Mouse (Mus musculus) kidney, postnatal 36 days (tissue): Measurements from ENCODE around the gene Irgm1.
"Not testable (repeated sequence)": the region's sequence is repeated elsewhere in the genome, so short reads cannot be mapped to it uniquely, and the experiment has no call there.

Source experiments
- DNase-seq, 2 experiments: peaks; one replicate each; pipeline ENCODE4 v3.0.0; 2021 to 2022; ENCODE audit warnings: mixed read lengths in 2 of 2

Irgm1 gene

GRCm38 (mm10) chr11:48853474-48854180 is 17.9 kb downstream of the Irgm1 start:
- peak; percentile 89 for DNase-seq

- no peak for DNase-seq
These were observed 18.6 kb downstream of the Irgm1 start for GRCm38 (mm10) chr11:48852624-48853473.

- DNase-seq = no peak
These were observed 19.3 kb downstream of the Irgm1 start for GRCm38 (mm10) chr11:48852190-48852589.

- peak in 1 of 2 experiments; percentile 44 for DNase-seq
These were observed 20.1 kb downstream of the Irgm1 start for GRCm38 (mm10) chr11:48851270-48851995.

GRCm38 (mm10) chr11:48850240-48850639 is 21.2 kb downstream of the Irgm1 start:
- DNase-seq = no peak

GRCm38 (mm10) chr11:48846881-48847280 is 24.6 kb downstream of the Irgm1 start:
- no peak for DNase-seq

- DNase-seq = not testable (repeated sequence)
These were observed 25.1 kb downstream of the Irgm1 start for GRCm38 (mm10) chr11:48846362-48846761.

GRCm38 (mm10) chr11:48845244-48845815 is 26.2 kb downstream of the Irgm1 start:
- no peak for DNase-seq

- DNase-seq = peak; percentile 64 to 76
These were observed 27.2 kb downstream of the Irgm1 start for GRCm38 (mm10) chr11:48844309-48844708.

- DNase-seq = peak; percentile 72 to 88
These were observed 28.3 kb downstream of the Irgm1 start for GRCm38 (mm10) chr11:48843202-48843601.

GRCm38 (mm10) chr11:48842378-48842792 is 29.1 kb downstream of the Irgm1 start:
- DNase-seq = no peak

GRCm38 (mm10) chr11:48841213-48841612 is 30.3 kb downstream of the Irgm1 start:
- DNase-seq = peak in 1 of 2 experiments; percentile 59

GRCm38 (mm10) chr11:48840805-48841204 is 30.7 kb downstream of the Irgm1 start:
- DNase-seq = peak; percentile 64 to 82

- DNase-seq = no peak
These were observed 32.4 kb downstream of the Irgm1 start for GRCm38 (mm10) chr11:48838879-48839680.

- DNase-seq = peak; percentile 62 to 69
These were observed 33.2 kb downstream of the Irgm1 start for GRCm38 (mm10) chr11:48838181-48838797.

- peak; percentile 83 to 89 for DNase-seq
These were observed 33.9 kb downstream of the Irgm1 start for GRCm38 (mm10) chr11:48837310-48838180.

GRCm38 (mm10) chr11:48836990-48837309 is 34.5 kb downstream of the Irgm1 start:
- peak; percentile 82 to 84 for DNase-seq

- DNase-seq = no peak
These were observed 35.6 kb downstream of the Irgm1 start for GRCm38 (mm10) chr11:48835923-48836322.

GRCm38 (mm10) chr11:48833731-48834639 is 37.5 kb downstream of the Irgm1 start:
- peak; percentile 91 to 94 for DNase-seq
